Mouse (Mus musculus) CD4-positive, CD25-positive, alpha-beta regulatory T cell, adult 4 months (primary cell): Measurements from ENCODE around the gene Dlgap1. TPM values are rescaled to one million over a fixed set of nuclear protein-coding genes. Genes with fewer than 3 reads are reported as not detected.

Source experiments
- ATAC-seq: one replicate; pipeline ENCODE4 v1.8.0; 2017
- polyA plus RNA-seq, 2 experiments: library from polyadenylated mRNA; unstranded; fragments of 100-300 nt; shearing (Covaris generic); gene quantifications; one replicate each; pipeline ENCODE4 v1.2.1; 2017

The Dlgap1 gene
- polyA plus RNA-seq = under 1 TPM in 1 of 2 experiments, not detected in 1; 0.31 TPM

GRCm38 (mm10) chr17:69969021-69969815 is at the start of gene Dlgap1:
TSS of gene Dlgap1 (plus strand) at chr17:69969073.
- no peak for ATAC-seq

GRCm38 (mm10) chr17:69954936-69955335 is 13.9 kb upstream of the Dlgap1 start:
- no peak for ATAC-seq

- ATAC-seq = no peak
These were observed 1.2 kb downstream of the Dlgap1 start for GRCm38 (mm10) chr17:69969816-69970750.

GRCm38 (mm10) chr17:69973081-69973480 is 4.2 kb downstream of the Dlgap1 start:
- ATAC-seq = no peak

GRCm38 (mm10) chr17:69973991-69974390 is 5.1 kb downstream of the Dlgap1 start:
- ATAC-seq = no peak

- no peak for ATAC-seq
These were observed 13.5 kb downstream of the Dlgap1 start for GRCm38 (mm10) chr17:69982236-69982923.

GRCm38 (mm10) chr17:69996406-69996805 is 27.5 kb downstream of the Dlgap1 start:
- ATAC-seq = no peak

GRCm38 (mm10) chr17:70002026-70002425 is 33.2 kb downstream of the Dlgap1 start:
- ATAC-seq = no peak

GRCm38 (mm10) chr17:70004628-70005027 is 35.8 kb downstream of the Dlgap1 start:
- ATAC-seq = no peak

- ATAC-seq = no peak
These were observed 38.7 kb downstream of the Dlgap1 start for GRCm38 (mm10) chr17:70007607-70008006.

GRCm38 (mm10) chr17:70016511-70016910 is 47.6 kb downstream of the Dlgap1 start:
- no peak for ATAC-seq

GRCm38 (mm10) chr17:70020376-70020775 is 51.5 kb downstream of the Dlgap1 start:
- no peak for ATAC-seq

GRCm38 (mm10) chr17:70022618-70023017 is 53.7 kb downstream of the Dlgap1 start:
- no peak for ATAC-seq

GRCm38 (mm10) chr17:70034862-70035261 is 66.0 kb downstream of the Dlgap1 start:
- ATAC-seq = no peak

GRCm38 (mm10) chr17:70040751-70041430 is 72.0 kb downstream of the Dlgap1 start:
- ATAC-seq = no peak

GRCm38 (mm10) chr17:70068281-70068680 is 99.4 kb downstream of the Dlgap1 start:
- ATAC-seq = no peak

GRCm38 (mm10) chr17:70072066-70072465 is 103.2 kb downstream of the Dlgap1 start:
- no peak for ATAC-seq

GRCm38 (mm10) chr17:70088220-70088619 is 119.3 kb downstream of the Dlgap1 start:
- ATAC-seq = no peak

GRCm38 (mm10) chr17:70090737-70091136 is 121.9 kb downstream of the Dlgap1 start:
- no peak for ATAC-seq

GRCm38 (mm10) chr17:70129151-70129550 is 160.3 kb downstream of the Dlgap1 start:
- ATAC-seq = no peak

GRCm38 (mm10) chr17:70169831-70170230 is 201.0 kb downstream of the Dlgap1 start:
- ATAC-seq = no peak

GRCm38 (mm10) chr17:70172500-70173036 is 203.7 kb downstream of the Dlgap1 start:
- ATAC-seq = no peak
